Mouse (Mus musculus): ENCODE results near the gene Vps53. TPM values are rescaled to one million over a fixed set of nuclear protein-coding genes. Genes with fewer than 3 reads are reported as not detected.
A peak's percentile ranks its signal among the peaks of the same experiment; 100 is the strongest.

Gene Vps53
- polyA plus RNA-seq, 1 experiment from 2014 or later: 44.8 TPM

- Histone ChIP-seq H3K27me3 (replicated peaks; ENCODE audit: control insufficient read depth, insufficient read depth, low read length) (no peaks in the 10 kb centered on the region), H3K4me2 (replicated peaks; ENCODE audit: low read depth) (no peak overlapping the region), H3K9ac (ENCODE audit: low read depth, low read length) (no peak overlapping the region), H3K36me3 (ENCODE audit: control insufficient read depth, insufficient read depth) (peaks cover 12% of the 10 kb centered on the region; the same call in 1 of the 2 replicates), H3K4me1 (replicated peaks; ENCODE audit: control insufficient read depth, insufficient read depth, low read length) (peaks cover 4% of the 10 kb centered on the region; the same call in 1 of the 2 replicates), H3K27ac (ENCODE audit: low read depth, low read length) (peak overlapping the region; percentile 41; the same call in 1 of the 2 replicates), H3K9me3 (ENCODE audit: control insufficient read depth) (no peaks in the 10 kb centered on the region), H3K4me3 (ENCODE audit: low read depth, low read length) (no peak overlapping the region)
- no peak for ATAC-seq
- 45% methylated on average over 8 of the region's 8 CpGs for WGBS
- no peak for TF ChIP-seq CTCF (IDR thresholded peaks at IDR 0.05; ENCODE audit: low read depth)
Measured at GRCm38 (mm10) chr11:76146187-76147010, 33.0 kb downstream of the Vps53 start.

GRCm38 (mm10) chr11:76145169-76145568 is 34.3 kb downstream of the Vps53 start:
- ATAC-seq: peak; percentile 47
- 0 out of 2 replicates have a peak, but pooled peaks cover 4% of the 10 kb centered on the region for H3K4me1 ChIP-seq (replicated peaks; ENCODE audit: control insufficient read depth, insufficient read depth, low read length)
- 94% methylated on average over 1 of the region's 1 CpGs for WGBS
- peaks cover 12% of the 10 kb centered on the region; the same call in 1 of the 2 replicates for H3K36me3 ChIP-seq (ENCODE audit: control insufficient read depth, insufficient read depth)
- no peak overlapping the region for H3K4me2 ChIP-seq (replicated peaks; ENCODE audit: low read depth)
- H3K27me3 ChIP-seq (replicated peaks; ENCODE audit: control insufficient read depth, insufficient read depth, low read length): no peaks in the 10 kb centered on the region
- 0 out of 2 replicates have a peak overlapping the region, but pooled peaks have one; percentile 17 for H3K27ac ChIP-seq (ENCODE audit: low read depth, low read length)
- TF ChIP-seq CTCF (IDR thresholded peaks at IDR 0.05; ENCODE audit: low read depth): no peak
- no peak overlapping the region for H3K9ac ChIP-seq (ENCODE audit: low read depth, low read length)
- H3K9me3 ChIP-seq (ENCODE audit: control insufficient read depth): no peaks in the 10 kb centered on the region
- H3K4me3 ChIP-seq (ENCODE audit: low read depth, low read length): no peak overlapping the region

- 0 out of 2 replicates have a peak overlapping the region, but pooled peaks have one; percentile 17 for H3K27ac ChIP-seq (ENCODE audit: low read depth, low read length)
- TF ChIP-seq CTCF (IDR thresholded peaks at IDR 0.05; ENCODE audit: low read depth): no peak
- no peak overlapping the region for H3K9ac ChIP-seq (ENCODE audit: low read depth, low read length)
- H3K4me3 ChIP-seq (ENCODE audit: low read depth, low read length): no peak overlapping the region
- no peak for ATAC-seq
- H3K9me3 ChIP-seq (ENCODE audit: control insufficient read depth): no peaks in the 10 kb centered on the region
- H3K4me2 ChIP-seq (replicated peaks; ENCODE audit: low read depth): no peak overlapping the region
- 0 out of 2 replicates have a peak, but pooled peaks cover 4% of the 10 kb centered on the region for H3K4me1 ChIP-seq (replicated peaks; ENCODE audit: control insufficient read depth, insufficient read depth, low read length)
- WGBS: 59% methylated on average over 8 of the region's 8 CpGs
- H3K36me3 ChIP-seq (ENCODE audit: control insufficient read depth, insufficient read depth): peaks cover 11% of the 10 kb centered on the region; the same call in 1 of the 2 replicates
- no peaks in the 10 kb centered on the region for H3K27me3 ChIP-seq (replicated peaks; ENCODE audit: control insufficient read depth, insufficient read depth, low read length)
Measured at GRCm38 (mm10) chr11:76144386-76144785, 35.1 kb downstream of the Vps53 start.

- H3K4me1 ChIP-seq (replicated peaks; ENCODE audit: control insufficient read depth, insufficient read depth, low read length): no peaks in the 10 kb centered on the region
- no peak overlapping the region for H3K4me3 ChIP-seq (ENCODE audit: low read depth, low read length)
- H3K9me3 ChIP-seq (ENCODE audit: control insufficient read depth): no peaks in the 10 kb centered on the region
- no peak overlapping the region for H3K27ac ChIP-seq (ENCODE audit: low read depth, low read length)
- ATAC-seq: no peak
- H3K4me2 ChIP-seq (replicated peaks; ENCODE audit: low read depth): no peak overlapping the region
- no peaks in the 10 kb centered on the region for H3K27me3 ChIP-seq (replicated peaks; ENCODE audit: control insufficient read depth, insufficient read depth, low read length)
- WGBS: 79% methylated on average over 3 of the region's 3 CpGs
- peaks cover 30% of the 10 kb centered on the region for H3K36me3 ChIP-seq (ENCODE audit: control insufficient read depth, insufficient read depth)
- no peak for TF ChIP-seq CTCF (IDR thresholded peaks at IDR 0.05; ENCODE audit: low read depth)
- no peak overlapping the region for H3K9ac ChIP-seq (ENCODE audit: low read depth, low read length)
Measured at GRCm38 (mm10) chr11:76137996-76138395, 41.5 kb downstream of the Vps53 start.

- Histone ChIP-seq H3K9me3 (ENCODE audit: control insufficient read depth) (no peaks in the 10 kb centered on the region), H3K27ac (ENCODE audit: low read depth, low read length) (no peak overlapping the region), H3K27me3 (replicated peaks; ENCODE audit: control insufficient read depth, insufficient read depth, low read length) (no peaks in the 10 kb centered on the region), H3K9ac (ENCODE audit: low read depth, low read length) (no peak overlapping the region), H3K36me3 (ENCODE audit: control insufficient read depth, insufficient read depth) (peaks cover 42% of the 10 kb centered on the region), H3K4me2 (replicated peaks; ENCODE audit: low read depth) (no peak overlapping the region), H3K4me1 (replicated peaks; ENCODE audit: control insufficient read depth, insufficient read depth, low read length) (no peaks in the 10 kb centered on the region), H3K4me3 (ENCODE audit: low read depth, low read length) (no peak overlapping the region)
- TF ChIP-seq CTCF (IDR thresholded peaks at IDR 0.05; ENCODE audit: low read depth): no peak
- 83% methylated on average over 7 of the region's 7 CpGs for WGBS
- no peak for ATAC-seq
Measured at GRCm38 (mm10) chr11:76135641-76136437, 43.6 kb downstream of the Vps53 start.

- H3K4me1 ChIP-seq (replicated peaks; ENCODE audit: control insufficient read depth, insufficient read depth, low read length): no peaks in the 10 kb centered on the region
- 72% methylated on average over 5 of the region's 5 CpGs for WGBS
- no peaks in the 10 kb centered on the region for H3K27me3 ChIP-seq (replicated peaks; ENCODE audit: control insufficient read depth, insufficient read depth, low read length)
- H3K9me3 ChIP-seq (ENCODE audit: control insufficient read depth): no peaks in the 10 kb centered on the region
- TF ChIP-seq CTCF (IDR thresholded peaks at IDR 0.05; ENCODE audit: low read depth): no peak
- no peak overlapping the region for H3K4me3 ChIP-seq (ENCODE audit: low read depth, low read length)
- no peak for ATAC-seq
- no peak overlapping the region for H3K4me2 ChIP-seq (replicated peaks; ENCODE audit: low read depth)
- H3K9ac ChIP-seq (ENCODE audit: low read depth, low read length): no peak overlapping the region
- H3K36me3 ChIP-seq (ENCODE audit: control insufficient read depth, insufficient read depth): peaks cover 40% of the 10 kb centered on the region
- no peak overlapping the region for H3K27ac ChIP-seq (ENCODE audit: low read depth, low read length)
Measured at GRCm38 (mm10) chr11:76130859-76131258, 48.6 kb downstream of the Vps53 start.

All from intestine, postnatal 0 days (tissue).